Mouse (Mus musculus): ENCODE results near the gene Cyth3. TPM values are rescaled to one million over a fixed set of nuclear protein-coding genes. Genes with fewer than 3 reads are reported as not detected.
A peak's percentile ranks its signal among the peaks of the same experiment; 100 is the strongest.

The Cyth3 gene
- polyA plus RNA-seq, 1 experiment from 2014 or later = 61.1 TPM

- no peaks in the 10 kb centered on the region for H3K4me1 ChIP-seq
- ATAC-seq (ENCODE audit: insufficient number of reproducible peaks, low FRiP score, low TSS enrichment, low read depth) = no peak
- H3K4me2 ChIP-seq (replicated peaks) = no peak overlapping the region
- H3K27ac ChIP-seq (replicated peaks) = 0 out of 2 replicates have a peak overlapping the region, but pooled peaks have one; percentile 22
- no peaks in the 10 kb centered on the region for H3K27me3 ChIP-seq
- no peak overlapping the region for H3K4me3 ChIP-seq (replicated peaks)
- H3K9me3 ChIP-seq (replicated peaks) = no peaks in the 10 kb centered on the region
- no peak overlapping the region for H3K9ac ChIP-seq
- peaks cover 56% of the 10 kb centered on the region for H3K36me3 ChIP-seq
- WGBS = 75% methylated on average over 5 of the region's 5 CpGs
Observed at GRCm38 (mm10) chr5:143690926-143691325, 68.7 kb downstream of the Cyth3 start.

- Histone ChIP-seq H3K9me3 (replicated peaks) (no peaks in the 10 kb centered on the region), H3K27me3 (no peaks in the 10 kb centered on the region)
- no peak for ATAC-seq (ENCODE audit: insufficient number of reproducible peaks, low FRiP score, low TSS enrichment, low read depth)
Observed at GRCm38 (mm10) chr5:143696323-143696722, 74.1 kb downstream of the Cyth3 start.

DNA sequence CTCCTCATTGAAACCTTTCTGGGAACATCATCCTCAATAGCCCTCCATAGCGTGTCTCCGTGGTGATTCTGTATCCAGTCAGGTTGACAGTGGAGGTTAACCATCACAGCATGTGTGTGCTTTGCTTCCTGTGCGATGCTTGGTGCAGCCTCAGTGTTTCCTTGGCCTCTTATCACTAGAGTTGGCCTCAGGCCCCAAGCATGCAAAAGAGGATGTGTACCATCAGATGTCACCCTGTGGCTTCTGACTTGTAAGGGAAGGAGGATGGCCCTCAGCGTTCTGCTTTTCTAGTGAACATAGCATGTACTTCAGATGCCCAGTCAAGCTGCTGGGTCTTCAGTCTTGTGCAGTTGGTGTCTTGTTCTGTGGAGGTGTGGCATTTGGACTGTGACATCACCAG, 76.2 kb downstream of the Cyth3 start:
- no peak overlapping the region for H3K4me2 ChIP-seq (replicated peaks)
- H3K4me3 ChIP-seq (replicated peaks) = no peak overlapping the region
- no peak overlapping the region for H3K9ac ChIP-seq
- H3K36me3 ChIP-seq = peaks cover 82% of the 10 kb centered on the region
- ATAC-seq (ENCODE audit: insufficient number of reproducible peaks, low FRiP score, low TSS enrichment, low read depth) = no peak
- no peaks in the 10 kb centered on the region for H3K4me1 ChIP-seq
- no peaks in the 10 kb centered on the region for H3K9me3 ChIP-seq (replicated peaks)
- no peaks in the 10 kb centered on the region for H3K27me3 ChIP-seq
- WGBS = 92% methylated on average over 4 of the region's 4 CpGs
- no peak overlapping the region for H3K27ac ChIP-seq (replicated peaks)

More at GRCm38 (mm10) chr5:143696323-143696722, 74.1 kb downstream of the Cyth3 start:
- peaks cover 76% of the 10 kb centered on the region for H3K36me3 ChIP-seq
- no peak overlapping the region for H3K4me2 ChIP-seq (replicated peaks)
- no peak overlapping the region for H3K4me3 ChIP-seq (replicated peaks)
- WGBS = 65% methylated on average over 3 of the region's 3 CpGs
- no peak overlapping the region for H3K27ac ChIP-seq (replicated peaks)
- H3K4me1 ChIP-seq = no peaks in the 10 kb centered on the region
- H3K9ac ChIP-seq = no peak overlapping the region

- Histone ChIP-seq H3K4me1 (no peaks in the 10 kb centered on the region), H3K4me3 (replicated peaks) (no peak overlapping the region), H3K36me3 (peaks cover 83% of the 10 kb centered on the region), H3K27ac (replicated peaks) (no peak overlapping the region), H3K9ac (no peak overlapping the region), H3K9me3 (replicated peaks) (no peaks in the 10 kb centered on the region), H3K27me3 (no peaks in the 10 kb centered on the region), H3K4me2 (replicated peaks) (no peak overlapping the region)
- 89% methylated on average over 5 of the region's 5 CpGs for WGBS
- no peak for ATAC-seq (ENCODE audit: insufficient number of reproducible peaks, low FRiP score, low TSS enrichment, low read depth)
Observed at GRCm38 (mm10) chr5:143700247-143700646, 78.0 kb downstream of the Cyth3 start.

GRCm38 (mm10) chr5:143701074-143701473, 78.8 kb downstream of the Cyth3 start:
- no peak overlapping the region for H3K9ac ChIP-seq
- WGBS = 87% methylated on average over 10 of the region's 10 CpGs
- peaks cover 82% of the 10 kb centered on the region for H3K36me3 ChIP-seq
- H3K27ac ChIP-seq (replicated peaks) = no peak overlapping the region
- no peaks in the 10 kb centered on the region for H3K9me3 ChIP-seq (replicated peaks)
- H3K27me3 ChIP-seq = no peaks in the 10 kb centered on the region
- no peaks in the 10 kb centered on the region for H3K4me1 ChIP-seq
- no peak overlapping the region for H3K4me2 ChIP-seq (replicated peaks)
- ATAC-seq (ENCODE audit: insufficient number of reproducible peaks, low FRiP score, low TSS enrichment, low read depth) = no peak
- no peak overlapping the region for H3K4me3 ChIP-seq (replicated peaks)

DNA sequence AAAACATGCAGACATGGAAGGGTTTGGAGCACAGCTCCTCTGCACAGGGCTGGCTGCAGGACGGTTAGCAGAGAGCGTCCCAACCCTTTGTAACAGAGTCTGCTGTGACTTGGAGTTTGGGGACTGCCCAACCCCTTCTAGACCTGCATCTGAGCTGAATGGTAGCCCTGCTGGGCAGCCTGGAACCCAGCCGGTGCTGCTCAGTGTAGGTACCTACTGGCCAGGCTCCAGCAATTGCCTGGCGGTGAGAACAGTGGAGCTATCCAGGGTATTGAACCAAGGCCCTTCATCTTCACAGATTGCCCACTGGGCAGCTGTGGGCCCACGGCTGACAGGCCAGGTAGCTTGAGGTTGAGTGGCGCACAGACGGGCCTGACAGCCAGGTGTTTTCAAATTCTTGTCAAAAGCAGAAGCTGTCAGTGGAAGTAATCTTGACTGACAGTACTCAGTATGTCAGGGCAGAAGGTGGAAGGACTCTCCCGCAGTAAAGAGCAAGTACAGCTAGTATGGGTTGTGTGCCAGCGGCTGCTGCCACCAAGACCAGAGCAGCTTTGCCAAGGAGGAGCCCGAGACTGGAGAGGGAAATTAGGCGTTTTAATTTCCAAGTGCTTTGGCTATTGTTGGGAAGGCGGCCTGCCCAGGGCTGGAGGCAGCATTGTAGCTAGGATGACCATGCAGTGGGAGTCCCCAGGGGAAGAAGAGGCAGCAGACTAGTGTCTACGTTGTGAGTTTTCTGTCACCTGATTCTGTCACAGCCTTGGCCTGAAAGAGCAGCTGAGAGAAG, 82.8 kb downstream of the Cyth3 start:
- 71% methylated on average over 13 of the region's 13 CpGs for WGBS
- no peak overlapping the region for H3K4me3 ChIP-seq (replicated peaks)
- no peaks in the 10 kb centered on the region for H3K9me3 ChIP-seq (replicated peaks)
- no peak for ATAC-seq (ENCODE audit: insufficient number of reproducible peaks, low FRiP score, low TSS enrichment, low read depth)
- peaks cover 81% of the 10 kb centered on the region for H3K36me3 ChIP-seq
- H3K27ac ChIP-seq (replicated peaks) = no peak overlapping the region
- no peak overlapping the region for H3K9ac ChIP-seq
- H3K27me3 ChIP-seq = no peaks in the 10 kb centered on the region
- no peak overlapping the region for H3K4me2 ChIP-seq (replicated peaks)
- H3K4me1 ChIP-seq = peaks cover 4% of the 10 kb centered on the region; the same call in 1 of the 2 replicates

GRCm38 (mm10) chr5:143705659-143705982, 83.4 kb downstream of the Cyth3 start:
- Histone ChIP-seq H3K4me2 (replicated peaks) (no peak overlapping the region), H3K27ac (replicated peaks) (no peak overlapping the region), H3K9ac (no peak overlapping the region), H3K4me1 (peaks cover 4% of the 10 kb centered on the region; the same call in 1 of the 2 replicates), H3K4me3 (replicated peaks) (no peak overlapping the region), H3K9me3 (replicated peaks) (no peaks in the 10 kb centered on the region), H3K27me3 (no peaks in the 10 kb centered on the region), H3K36me3 (peaks cover 81% of the 10 kb centered on the region)
- no peak for ATAC-seq (ENCODE audit: insufficient number of reproducible peaks, low FRiP score, low TSS enrichment, low read depth)
- WGBS = 24% methylated on average over 1 of the region's 1 CpGs

- no peak overlapping the region for H3K9ac ChIP-seq
- no peak for ATAC-seq (ENCODE audit: insufficient number of reproducible peaks, low FRiP score, low TSS enrichment, low read depth)
- no peaks in the 10 kb centered on the region for H3K27me3 ChIP-seq
- peaks cover 4% of the 10 kb centered on the region; the same call in 1 of the 2 replicates for H3K4me1 ChIP-seq
- peaks cover 79% of the 10 kb centered on the region for H3K36me3 ChIP-seq
- no peak overlapping the region for H3K4me2 ChIP-seq (replicated peaks)
- WGBS = 46% methylated on average over 9 of the region's 9 CpGs
- no peak overlapping the region for H3K27ac ChIP-seq (replicated peaks)
- no peak overlapping the region for H3K4me3 ChIP-seq (replicated peaks)
- H3K9me3 ChIP-seq (replicated peaks) = no peaks in the 10 kb centered on the region
Observed at GRCm38 (mm10) chr5:143706030-143706821, 84.0 kb downstream of the Cyth3 start.

DNA sequence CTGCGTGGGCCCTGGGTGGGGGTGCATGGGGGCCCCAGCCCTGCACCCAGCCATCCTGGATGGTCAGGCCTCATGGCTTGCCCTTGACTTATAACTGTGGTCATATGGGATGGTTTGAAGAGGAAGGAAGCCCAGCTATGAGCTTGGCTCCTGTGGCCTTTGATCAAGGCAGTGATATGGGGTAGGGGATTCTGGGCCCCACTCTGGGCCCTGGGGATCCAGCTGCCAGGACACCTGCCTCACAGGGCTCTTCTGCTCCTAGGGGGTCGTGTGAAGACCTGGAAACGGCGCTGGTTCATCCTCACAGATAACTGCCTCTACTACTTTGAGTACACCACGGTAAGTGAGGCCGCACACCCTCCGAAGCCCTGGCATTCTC, 84.6 kb downstream of the Cyth3 start:
- H3K4me3 ChIP-seq (replicated peaks) = no peak overlapping the region
- peaks cover 78% of the 10 kb centered on the region for H3K36me3 ChIP-seq
- no peaks in the 10 kb centered on the region for H3K27me3 ChIP-seq
- peaks cover 4% of the 10 kb centered on the region; the same call in 1 of the 2 replicates for H3K4me1 ChIP-seq
- H3K4me2 ChIP-seq (replicated peaks) = no peak overlapping the region
- H3K9me3 ChIP-seq (replicated peaks) = no peaks in the 10 kb centered on the region
- 79% methylated on average over 7 of the region's 7 CpGs for WGBS
- no peak for ATAC-seq (ENCODE audit: insufficient number of reproducible peaks, low FRiP score, low TSS enrichment, low read depth)
- H3K27ac ChIP-seq (replicated peaks) = no peak overlapping the region
- no peak overlapping the region for H3K9ac ChIP-seq

DNA sequence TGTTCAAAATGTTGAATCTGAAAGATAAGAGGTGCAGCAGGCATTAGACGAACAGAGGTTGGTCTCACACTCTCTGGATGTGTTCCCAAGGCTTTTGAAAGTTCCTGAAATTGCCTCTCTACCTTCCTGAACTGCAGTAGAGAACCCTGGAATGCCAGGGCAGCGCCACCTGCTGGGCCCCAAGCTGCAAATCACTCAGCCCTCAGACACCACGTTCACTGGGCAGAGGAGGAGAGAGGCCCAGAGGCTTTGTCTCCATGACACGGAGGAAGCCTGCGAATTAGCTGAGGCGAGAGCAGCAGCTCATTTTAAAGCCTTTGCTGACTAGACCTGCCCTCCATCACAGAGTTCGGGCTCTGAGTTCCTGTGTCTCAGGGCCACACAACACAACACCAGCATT, 89.1 kb downstream of the Cyth3 start:
- Histone ChIP-seq H3K4me3 (replicated peaks) (no peak overlapping the region), H3K36me3 (peaks cover 85% of the 10 kb centered on the region), H3K27ac (replicated peaks) (no peak overlapping the region; the same call in 1 of the 2 replicates), H3K9ac (no peak overlapping the region), H3K4me1 (peaks cover 4% of the 10 kb centered on the region; the same call in 1 of the 2 replicates), H3K27me3 (no peaks in the 10 kb centered on the region), H3K4me2 (replicated peaks) (no peak overlapping the region), H3K9me3 (replicated peaks) (no peaks in the 10 kb centered on the region)
- peak; percentile 53; the same call in 1 of the 2 replicates for ATAC-seq (ENCODE audit: insufficient number of reproducible peaks, low FRiP score, low TSS enrichment, low read depth)
- WGBS = 11% methylated on average over 7 of the region's 7 CpGs

GRCm38 (mm10) chr5:143712011-143712800, 90.0 kb downstream of the Cyth3 start:
- Histone ChIP-seq H3K9me3 (replicated peaks) (no peaks in the 10 kb centered on the region), H3K4me3 (replicated peaks) (no peak overlapping the region), H3K9ac (no peak overlapping the region), H3K27me3 (no peaks in the 10 kb centered on the region), H3K4me2 (replicated peaks) (no peak overlapping the region), H3K36me3 (peaks cover 86% of the 10 kb centered on the region), H3K27ac (replicated peaks) (no peak overlapping the region), H3K4me1 (no peaks in the 10 kb centered on the region)
- ATAC-seq (ENCODE audit: insufficient number of reproducible peaks, low FRiP score, low TSS enrichment, low read depth) = no peak
- WGBS = 84% methylated on average over 14 of the region's 14 CpGs

Measured in embryonic facial prominence, embryonic 15.5 days (tissue).